Mouse (Mus musculus) bone marrow macrophage, adult 2 months (primary cell): Measurements from ENCODE around the gene 1190005I06Rik.

Experiments
- CTCF ChIP-seq: IDR thresholded peaks from 2 replicates; pipeline ENCODE4 v1.5.1; 2012; ENCODE audit warnings: low read depth, mild to moderate bottlenecking, low read length, moderate library complexity
- POLR2A ChIP-seq: IDR thresholded peaks from 2 replicates; pipeline ENCODE4 v1.6.1; 2012; ENCODE audit warnings: mild to moderate bottlenecking, low read depth, low read length, borderline replicate concordance

- no peak for TF ChIP-seq POLR2A
- no peak for TF ChIP-seq CTCF
Measured at GRCm38 (mm10) chr8:120573866-120574265, 73.6 kb downstream of the 1190005I06Rik start.
